Mouse (Mus musculus) c-Kit-positive CD71-positive TER-119-negative erythroid progenitor cells, embryonic 14.5 days (primary cell): ENCODE measurements around the gene Palm2.

Experiments
- DNase-seq: peaks from one replicate; pipeline ENCODE4 v3.0.0-alpha.2; 2013; ENCODE audit warnings: low read depth

The Palm2 gene

GRCm38 (mm10) chr4:57622816-57623215 is 188.8 kb downstream of the Palm2 start:
- DNase-seq = no peak

GRCm38 (mm10) chr4:57624819-57625218 is 190.8 kb downstream of the Palm2 start:
- DNase-seq = no peak

GRCm38 (mm10) chr4:57625306-57625705 is 191.3 kb downstream of the Palm2 start:
- DNase-seq = no peak

- no peak for DNase-seq
Measured at GRCm38 (mm10) chr4:57625756-57626155, 191.7 kb downstream of the Palm2 start.

- no peak for DNase-seq
Measured at GRCm38 (mm10) chr4:57626921-57627320, 192.9 kb downstream of the Palm2 start.

- DNase-seq = no peak
Measured at GRCm38 (mm10) chr4:57632386-57632785, 198.3 kb downstream of the Palm2 start.

DNA sequence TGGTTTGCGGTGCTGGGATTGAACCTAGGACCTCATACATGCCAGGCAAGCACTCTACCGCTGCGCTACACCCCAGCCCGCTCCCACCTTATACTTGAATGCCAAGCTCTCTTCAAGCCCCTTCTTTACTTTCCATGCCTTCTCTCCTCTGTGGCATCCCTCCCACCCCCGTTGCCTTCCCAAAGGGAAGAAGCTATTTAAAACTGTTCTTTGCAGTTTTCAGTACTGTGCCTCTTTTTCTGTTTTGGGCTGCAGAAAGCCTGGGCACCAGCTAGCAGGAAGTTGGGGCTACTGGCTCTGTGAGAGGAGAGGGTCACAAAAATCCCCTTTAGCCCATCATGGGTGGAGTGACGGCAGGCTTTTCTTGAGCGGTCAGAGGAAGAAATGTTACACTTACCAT is 199.0 kb downstream of the Palm2 start:
- no peak for DNase-seq

DNA sequence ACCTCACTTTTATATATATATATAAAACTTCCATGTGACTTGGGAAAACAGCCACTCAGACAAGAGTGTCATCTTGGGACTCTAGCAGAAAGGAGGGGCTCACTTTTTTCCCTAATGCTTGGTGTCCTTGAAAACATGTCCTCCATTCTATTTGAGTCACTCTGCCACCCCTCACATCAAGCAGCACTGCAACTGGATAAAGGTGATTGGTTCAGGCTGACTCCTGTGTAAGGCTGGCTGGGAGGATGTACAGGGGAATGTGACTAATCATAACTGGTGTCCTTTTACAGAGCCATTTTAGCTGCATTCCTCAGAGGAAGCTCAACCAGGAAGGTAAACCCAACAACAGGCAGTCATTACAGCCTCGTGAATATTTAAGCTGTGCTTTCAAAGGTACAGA is 200.9 kb downstream of the Palm2 start:
- no peak for DNase-seq

DNA sequence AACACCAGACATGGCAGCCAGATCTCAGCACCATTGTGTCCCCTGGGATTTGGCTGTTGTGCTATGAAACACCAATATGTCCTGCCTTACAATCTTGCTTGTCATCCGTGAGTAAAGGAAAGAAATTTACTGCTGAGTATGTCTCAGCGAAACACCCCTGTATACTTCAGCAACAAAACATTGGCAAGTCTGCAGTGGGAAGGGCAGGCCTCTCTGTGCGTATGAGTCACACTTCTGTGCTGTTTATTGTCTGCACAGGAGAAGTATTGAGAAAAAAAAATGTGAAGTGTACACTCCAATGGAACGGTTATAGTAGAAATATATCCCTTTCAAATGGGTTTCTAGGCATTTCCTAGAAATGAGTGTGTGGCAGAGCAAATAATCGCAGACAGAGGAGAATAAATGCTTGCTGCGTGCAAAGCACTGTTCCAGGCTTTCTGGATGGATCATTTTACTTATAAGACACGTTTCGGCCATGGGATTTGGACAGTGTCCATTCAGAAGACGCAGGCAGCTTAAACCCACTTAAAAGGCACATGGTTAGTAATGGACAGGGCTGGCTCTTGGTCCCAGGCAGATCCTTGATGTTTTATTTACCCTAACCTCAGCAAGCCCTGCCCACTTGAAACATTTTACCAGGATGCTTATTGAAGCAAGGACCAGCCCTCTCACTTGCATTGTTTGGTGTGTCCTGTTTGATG is 202.9 kb downstream of the Palm2 start:
- DNase-seq = no peak

DNA sequence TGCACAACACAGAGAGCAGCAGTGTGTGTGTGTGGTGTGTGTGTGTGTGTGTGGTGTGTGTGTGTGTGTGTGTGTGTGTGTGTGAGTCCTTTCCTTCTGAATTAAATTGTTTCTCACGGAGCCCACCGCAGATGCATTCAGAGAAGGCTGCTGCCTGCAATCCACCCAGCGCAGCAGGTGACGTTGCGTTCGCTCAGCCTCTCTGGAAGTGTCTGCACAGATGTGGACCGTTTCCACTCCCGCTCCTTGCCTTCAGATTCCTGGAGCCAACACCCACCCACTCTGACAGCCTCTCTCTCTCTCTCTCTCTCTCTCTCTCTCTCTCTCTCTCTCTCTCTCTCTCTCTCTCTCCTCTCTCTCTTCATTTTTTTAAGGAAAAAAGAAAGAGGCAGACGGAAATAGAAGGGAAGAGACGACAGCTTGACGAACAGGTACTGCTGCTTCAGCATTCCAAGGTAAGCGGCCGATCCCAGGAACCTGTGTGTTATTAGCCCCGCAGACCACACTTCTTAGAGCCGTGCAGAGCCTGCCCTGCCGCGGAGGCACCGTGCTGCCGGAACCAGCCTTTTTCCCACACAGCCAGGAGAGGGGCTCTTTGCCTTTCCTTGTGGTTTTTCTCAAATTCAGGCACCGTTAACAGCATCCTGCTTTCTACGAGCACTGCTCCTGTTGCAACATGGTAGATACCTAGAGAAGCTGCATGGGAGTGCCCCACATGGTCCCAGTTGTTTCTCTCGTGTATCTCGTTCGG is 203.8 kb downstream of the Palm2 start:
- no peak for DNase-seq

DNA sequence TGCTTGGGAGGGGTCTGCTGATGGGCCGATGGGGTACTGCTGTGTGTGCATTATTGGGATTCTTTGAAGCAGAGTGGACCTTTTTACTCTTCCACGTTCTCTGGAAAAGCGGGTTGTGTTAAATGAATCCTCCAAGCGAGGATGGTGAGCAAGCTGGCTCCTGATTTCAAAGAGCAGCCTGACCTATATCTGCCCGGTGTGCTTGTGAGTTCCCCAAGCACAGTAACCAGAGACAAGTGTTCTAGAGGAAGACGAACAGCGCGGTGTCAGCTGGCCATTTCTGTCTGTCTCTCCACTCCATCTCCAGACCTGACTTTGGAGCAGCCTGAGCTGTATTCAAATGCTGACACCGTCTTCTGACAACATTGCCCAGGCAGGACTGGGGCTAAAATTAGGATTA is 204.9 kb downstream of the Palm2 start:
- DNase-seq = no peak

DNA sequence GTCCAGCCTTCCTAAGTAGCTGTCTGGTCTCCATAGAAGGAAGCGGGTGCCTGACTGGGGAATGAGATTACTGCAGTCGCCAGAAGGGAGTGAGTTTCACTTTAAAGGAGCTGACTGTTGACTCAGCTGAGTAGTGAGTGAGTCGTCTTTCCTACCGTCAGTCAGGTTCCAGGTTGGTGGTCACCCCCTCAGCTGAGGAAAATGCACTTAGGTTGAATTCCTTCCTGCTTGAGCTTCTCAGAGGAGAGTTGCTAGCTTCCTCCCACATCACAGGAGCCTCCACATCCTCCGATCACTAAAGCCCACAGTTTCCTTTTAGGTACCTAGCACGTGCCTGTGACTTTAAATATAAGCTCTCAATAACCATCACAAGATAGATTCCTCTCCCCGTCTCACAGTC is 206.2 kb downstream of the Palm2 start:
- no peak for DNase-seq

DNA sequence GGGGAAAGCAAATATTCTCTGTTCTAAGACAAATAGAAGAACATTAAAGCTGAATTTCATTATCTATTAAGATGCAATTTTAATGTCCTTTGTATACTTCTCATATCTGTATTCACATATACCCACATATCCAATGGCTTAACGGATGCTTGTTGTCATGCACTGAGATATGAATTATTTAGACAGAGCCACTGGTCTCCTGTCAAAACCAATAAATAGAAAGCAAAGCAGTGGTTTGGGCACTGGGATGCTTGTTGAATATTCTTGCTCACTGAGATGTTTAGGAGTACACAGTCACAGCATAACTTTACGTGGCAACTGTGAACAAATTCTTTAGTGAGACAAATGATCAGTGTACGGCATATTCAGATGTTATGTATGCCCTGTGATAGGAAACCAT is 206.9 kb downstream of the Palm2 start:
- DNase-seq = no peak

GRCm38 (mm10) chr4:57650994-57651393 is 216.9 kb downstream of the Palm2 start:
- no peak for DNase-seq

DNA sequence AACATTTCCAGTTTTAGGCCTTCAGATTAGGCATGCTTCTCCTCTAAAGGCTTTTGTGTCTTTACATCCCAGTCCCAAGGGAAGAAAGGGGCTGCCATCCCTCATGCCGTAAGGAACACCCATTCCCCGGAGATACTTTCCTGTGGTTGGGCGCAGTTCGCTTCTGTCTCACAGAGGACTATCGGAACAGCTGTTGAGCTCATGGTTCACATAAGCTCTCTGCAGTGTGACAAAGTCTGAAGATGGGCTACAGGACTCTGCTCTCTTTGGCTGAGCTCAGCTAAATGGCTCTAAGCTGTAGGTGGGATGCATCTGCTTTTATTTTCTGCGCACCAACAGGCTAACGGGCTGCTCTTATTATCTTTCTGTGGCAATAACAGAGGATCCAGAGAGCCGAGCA is 217.5 kb downstream of the Palm2 start:
- DNase-seq = no peak

GRCm38 (mm10) chr4:57652185-57652904 is 218.3 kb downstream of the Palm2 start:
- DNase-seq = no peak

GRCm38 (mm10) chr4:57655966-57656365 is 221.9 kb downstream of the Palm2 start:
- DNase-seq = no peak

DNA sequence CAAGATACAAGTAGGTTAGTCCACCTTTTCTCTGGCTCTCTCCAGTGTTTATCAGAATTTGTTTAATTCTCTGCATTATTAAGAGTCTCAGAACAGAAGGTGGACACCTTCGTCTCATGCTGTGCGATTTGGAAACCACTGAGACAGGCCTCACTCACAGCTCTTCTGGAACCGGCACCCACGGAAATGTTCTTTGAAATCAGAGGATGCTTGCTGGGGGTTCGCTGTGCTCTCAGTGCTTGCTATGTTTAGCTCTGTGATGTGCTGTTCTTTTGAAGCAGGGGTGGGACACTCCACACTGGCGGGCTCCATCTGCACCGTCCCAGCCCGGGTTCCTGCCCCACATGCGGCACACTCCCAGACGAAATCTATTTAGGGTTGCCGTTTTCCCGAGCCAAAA is 222.3 kb downstream of the Palm2 start:
- no peak for DNase-seq

DNA sequence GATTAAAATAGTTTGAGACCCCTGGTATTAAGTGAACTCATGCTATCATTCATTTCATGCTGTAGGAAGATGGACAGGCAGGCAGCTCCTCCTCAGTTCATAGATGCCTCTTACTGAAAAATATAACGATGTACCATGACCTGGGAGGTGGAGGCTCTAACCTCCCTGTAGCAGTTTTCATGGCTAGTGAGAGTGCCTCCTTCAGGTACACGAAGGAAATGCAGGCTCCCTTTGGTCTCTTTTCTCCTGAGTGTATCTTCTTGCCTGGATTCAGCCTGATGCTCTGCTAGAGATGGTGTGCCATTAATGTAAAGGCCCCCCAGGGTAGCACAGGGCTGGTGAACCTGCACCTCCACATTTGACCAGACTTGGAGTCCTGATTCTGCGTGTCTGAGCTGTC is 222.8 kb downstream of the Palm2 start:
- no peak for DNase-seq

DNA sequence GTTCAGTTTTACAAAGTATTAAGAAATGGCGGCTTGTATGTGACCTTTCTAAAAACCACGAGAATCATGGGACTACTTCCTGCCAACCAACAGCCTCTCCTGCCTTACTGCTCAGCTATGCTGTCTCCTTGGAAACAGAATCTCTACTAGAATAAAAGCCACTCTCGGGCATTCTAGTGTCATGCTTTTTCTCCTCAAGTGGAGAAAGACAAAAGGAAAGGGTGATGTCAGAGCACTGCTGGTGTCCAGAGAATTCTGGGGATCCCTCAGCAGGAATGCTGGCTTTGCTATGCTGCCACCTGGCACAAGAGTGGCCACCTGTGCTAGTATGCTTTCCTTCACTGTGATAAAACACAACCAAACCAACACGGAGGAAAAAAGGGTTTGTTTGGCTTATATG is 226.4 kb downstream of the Palm2 start:
- no peak for DNase-seq

DNA sequence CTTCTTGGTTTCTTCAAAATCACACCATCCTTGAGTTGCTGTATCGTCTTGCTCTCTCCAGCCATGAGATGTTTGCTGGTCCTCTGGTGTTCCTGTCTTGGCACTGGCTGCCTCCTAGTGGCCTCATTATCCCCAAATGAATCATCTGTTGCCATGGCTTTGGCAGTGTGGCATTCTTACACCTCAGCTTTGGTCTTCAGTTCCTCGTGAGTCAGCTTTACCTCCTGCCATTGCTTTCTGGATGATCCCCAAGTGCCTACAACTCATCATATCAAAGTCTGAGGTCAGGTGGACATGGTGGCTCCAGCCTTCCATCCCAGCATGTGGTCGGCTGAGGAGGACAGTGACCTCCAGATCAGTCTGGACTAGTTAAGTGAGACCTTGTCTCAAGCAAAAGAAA is 232.1 kb downstream of the Palm2 start:
- no peak for DNase-seq

- no peak for DNase-seq
Measured at GRCm38 (mm10) chr4:57670813-57671469, 236.9 kb downstream of the Palm2 start.

- DNase-seq = no peak
Measured at GRCm38 (mm10) chr4:57672541-57672940, 238.5 kb downstream of the Palm2 start.
